Mouse (Mus musculus) cortical plate, adult 2 months (tissue): ENCODE results near the gene Olfr522.

ENCODE experiments used
- CTCF ChIP-seq: fragments of 200-500 bp; IDR thresholded peaks from 2 replicates; pipeline ENCODE4 v1.5.1; 2011; ENCODE audit warnings: mild to moderate bottlenecking, control low read depth, low read length; ENCODE audit not compliant: insufficient read depth; ENCODE audit errors: extremely low read depth
- POLR2A ChIP-seq: fragments of 200-500 bp; IDR thresholded peaks from 2 replicates; pipeline ENCODE4 v1.6.1; 2011; ENCODE audit warnings: mild to moderate bottlenecking, low read length, control low read depth; ENCODE audit not compliant: insufficient read depth; ENCODE audit errors: extremely low read depth

- TF ChIP-seq POLR2A (peak; percentile 64), CTCF (no peak)
These were observed 27.2 kb downstream of the Olfr522 start, which contains the start of gene Mtg1 for GRCm38 (mm10) chr7:140137135-140138020.
